Mouse (Mus musculus): ENCODE measurements around the gene Lrrc18.

Lrrc18 gene

DNA sequence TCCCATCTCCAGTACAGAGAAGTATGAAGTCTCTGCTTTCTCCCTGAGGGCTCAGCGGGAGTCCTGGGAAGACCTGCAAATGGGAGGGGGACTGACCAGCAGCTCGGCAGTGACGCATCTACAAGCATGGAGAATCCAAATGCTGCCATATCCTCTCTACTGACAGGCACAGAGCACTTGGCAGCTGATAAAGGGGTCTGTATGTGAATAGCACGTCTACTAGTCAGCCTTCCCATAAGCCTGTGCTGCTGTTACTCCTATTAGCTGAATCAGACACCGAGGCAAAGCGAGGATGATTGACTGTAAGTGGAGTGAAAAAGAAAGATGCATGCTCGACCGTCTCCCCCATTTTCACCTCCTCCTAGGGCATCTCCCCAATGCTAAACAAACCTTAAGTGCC lies 62.3 kb downstream of the Lrrc18 start:
- no peak for DNase-seq (ENCODE audit: low spot score)

DNA sequence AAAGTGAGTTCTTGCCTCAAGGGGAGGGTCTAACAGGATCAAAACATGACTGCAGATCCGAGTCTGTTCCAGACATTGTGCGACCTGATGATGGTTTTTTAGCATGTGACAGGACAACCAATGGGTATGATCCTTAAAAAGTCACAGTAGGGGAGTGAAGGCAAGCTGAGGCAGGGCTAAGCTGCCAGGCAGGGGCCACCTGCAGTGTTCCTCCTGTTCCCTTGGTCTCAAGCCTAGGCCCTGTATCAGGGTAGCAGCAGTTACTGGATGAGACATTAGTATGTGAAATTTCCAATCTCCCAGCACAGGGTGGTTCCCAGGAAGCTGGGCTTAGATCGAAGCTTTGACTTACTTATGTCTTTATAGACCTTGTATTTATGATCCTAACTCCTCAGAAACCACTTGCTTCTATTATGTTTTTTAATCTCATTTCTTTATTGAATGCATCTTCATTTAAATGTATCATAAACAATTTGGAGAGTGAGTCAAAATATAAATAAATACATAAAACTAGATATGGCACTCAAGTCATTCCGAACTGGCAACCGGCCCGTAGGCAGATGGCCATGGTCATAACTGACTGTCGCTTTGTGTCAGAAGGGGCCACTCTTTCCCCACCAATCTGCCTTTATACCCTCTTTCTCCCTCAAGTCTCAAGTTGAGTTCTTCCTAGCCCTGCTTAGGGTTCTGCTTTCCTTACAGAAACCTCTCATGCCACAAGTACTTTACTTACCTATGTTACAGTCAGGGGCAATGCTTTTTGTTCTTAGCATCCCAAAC lies 67.9 kb downstream of the Lrrc18 start:
- DNase-seq (ENCODE audit: low spot score) = no peak

DNA sequence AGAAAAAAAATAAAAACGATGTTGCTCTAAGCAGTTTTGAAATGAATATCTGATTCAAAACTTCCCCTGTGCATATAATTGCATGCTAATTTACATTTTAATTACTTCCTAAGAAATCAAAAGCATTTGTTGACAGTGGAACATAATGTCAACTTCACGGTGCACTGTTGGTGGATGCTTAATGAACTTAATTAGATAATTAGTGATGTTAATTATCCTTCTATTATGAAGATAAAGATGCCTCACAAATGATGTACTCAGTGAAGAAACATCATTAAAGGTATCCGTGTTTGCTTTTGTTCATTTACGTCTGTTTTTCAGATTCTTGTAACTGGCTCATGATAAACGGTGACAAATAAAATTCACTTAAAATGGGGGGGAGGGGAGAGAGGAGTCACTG lies 71.8 kb downstream of the Lrrc18 start:
- DNase-seq (ENCODE audit: low spot score) = no peak

Data from lung, postnatal 25 days (tissue).